Mouse (Mus musculus): Measurements from ENCODE around the gene Spata16. TPM values are rescaled to one million over a fixed set of nuclear protein-coding genes. Genes with fewer than 3 reads are reported as not detected.
"Not testable (repeated sequence)": the region's sequence is repeated elsewhere in the genome, so short reads cannot be mapped to it uniquely, and the experiment has no call there.

The Spata16 gene
- not detected in 2 replicates for polyA plus RNA-seq (2012; ENCODE audit: insufficient read depth, insufficient read length, missing spikeins)

DNA sequence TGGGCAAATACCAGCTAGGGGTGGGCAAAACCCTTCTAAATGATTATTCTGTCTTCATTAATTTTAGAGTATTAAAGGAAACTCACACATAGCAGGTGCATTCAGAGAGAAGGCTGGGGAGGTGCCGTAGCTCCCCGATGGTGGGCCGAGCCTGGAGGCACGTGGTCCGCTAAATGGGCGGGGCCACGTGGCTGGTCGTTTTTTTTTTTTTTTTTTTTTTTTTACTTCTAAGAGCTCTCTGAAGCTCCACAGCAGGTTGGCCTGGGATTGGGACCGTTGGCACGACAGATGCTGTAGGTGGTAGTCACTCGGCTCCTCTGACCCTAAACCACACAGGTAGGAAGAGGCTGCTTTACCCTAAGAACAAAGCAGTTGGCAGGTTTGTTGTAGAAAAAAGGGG lies at the start of gene Spata16:
Gene Spata16 (plus strand): TSS at position 219 of the 400 bp plus-strand sequence.
- Histone ChIP-seq H3K4me3 (ENCODE audit: insufficient read depth, low read depth, low read length) (no peak within 1 kb of the TSS), H3K4me1 (ENCODE audit: control insufficient read depth, insufficient read depth, insufficient read length, low read length) (no peaks in the 10 kb centered on the region), H3K27ac (replicated peaks; ENCODE audit: low read depth, low read length) (no peak within 1 kb of the TSS)

DNA sequence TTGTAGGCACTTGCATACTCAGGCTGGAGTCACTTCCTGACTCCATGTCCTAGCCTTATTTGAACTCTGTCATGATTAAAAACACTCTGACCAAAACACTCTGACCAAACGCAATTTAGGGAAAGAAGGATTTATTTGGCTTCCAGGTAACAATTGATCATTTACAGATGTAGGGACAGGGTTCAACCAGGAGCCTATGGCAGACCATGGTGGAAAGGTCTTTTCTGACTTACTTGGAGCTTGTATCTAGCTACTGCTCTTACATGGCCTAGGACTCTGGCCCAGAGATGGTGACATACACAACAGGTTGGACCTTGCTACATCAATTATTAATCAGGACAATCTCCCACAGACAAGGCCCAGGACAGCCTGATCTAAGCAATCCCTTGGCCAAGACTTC lies 32.6 kb upstream of the Spata16 start:
- no peak overlapping the region for H3K4me3 ChIP-seq (ENCODE audit: insufficient read depth, low read depth, low read length)
- no peaks in the 10 kb centered on the region for H3K4me1 ChIP-seq (ENCODE audit: control insufficient read depth, insufficient read depth, insufficient read length, low read length)
- H3K27ac ChIP-seq (replicated peaks; ENCODE audit: low read depth, low read length) = no peak overlapping the region

DNA sequence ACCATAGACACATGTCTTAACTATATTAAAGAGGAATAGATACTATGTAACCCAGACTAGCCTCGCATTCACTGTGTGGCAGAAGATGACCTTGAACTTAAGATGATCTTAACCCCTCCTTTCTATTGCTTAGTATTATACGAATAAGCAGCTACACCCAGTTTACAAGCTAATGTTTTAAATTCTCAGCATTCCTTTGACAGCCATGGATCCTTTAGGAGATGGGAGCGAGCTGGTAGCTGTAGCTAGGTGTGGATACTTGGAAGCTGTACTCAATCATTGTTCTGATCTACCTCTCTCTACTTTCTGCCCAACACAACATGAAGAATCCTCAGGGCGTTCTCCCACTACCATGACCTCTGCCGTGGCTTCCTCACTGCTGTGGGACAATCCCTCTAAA lies 28.9 kb upstream of the Spata16 start:
- Histone ChIP-seq H3K4me3 (ENCODE audit: insufficient read depth, low read depth, low read length) (no peak overlapping the region), H3K4me1 (ENCODE audit: control insufficient read depth, insufficient read depth, insufficient read length, low read length) (no peaks in the 10 kb centered on the region), H3K27ac (replicated peaks; ENCODE audit: low read depth, low read length) (no peak overlapping the region)

DNA sequence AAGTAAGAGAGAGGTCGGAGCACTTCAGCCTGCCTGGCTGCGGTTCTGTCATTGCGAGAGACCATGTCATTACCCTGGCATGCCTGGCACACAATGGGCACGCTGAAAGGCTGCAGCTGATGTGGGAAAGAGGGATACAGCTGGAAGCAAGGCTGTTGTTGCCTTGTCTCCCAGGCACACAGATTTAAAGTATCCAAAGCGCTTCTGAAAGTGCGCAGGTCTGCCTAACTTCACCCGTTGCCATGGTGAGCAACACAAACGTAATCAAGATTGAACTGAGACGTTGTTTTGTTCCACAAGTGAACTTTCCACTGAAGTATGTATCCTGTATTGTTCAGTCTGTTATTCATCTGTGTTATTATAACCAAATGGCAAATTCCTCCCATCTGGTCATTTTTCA lies 1.8 kb downstream of the Spata16 start:
- Histone ChIP-seq H3K27ac (replicated peaks; ENCODE audit: low read depth, low read length) (no peak overlapping the region), H3K4me3 (ENCODE audit: insufficient read depth, low read depth, low read length) (no peak overlapping the region), H3K4me1 (ENCODE audit: control insufficient read depth, insufficient read depth, insufficient read length, low read length) (no peaks in the 10 kb centered on the region)

DNA sequence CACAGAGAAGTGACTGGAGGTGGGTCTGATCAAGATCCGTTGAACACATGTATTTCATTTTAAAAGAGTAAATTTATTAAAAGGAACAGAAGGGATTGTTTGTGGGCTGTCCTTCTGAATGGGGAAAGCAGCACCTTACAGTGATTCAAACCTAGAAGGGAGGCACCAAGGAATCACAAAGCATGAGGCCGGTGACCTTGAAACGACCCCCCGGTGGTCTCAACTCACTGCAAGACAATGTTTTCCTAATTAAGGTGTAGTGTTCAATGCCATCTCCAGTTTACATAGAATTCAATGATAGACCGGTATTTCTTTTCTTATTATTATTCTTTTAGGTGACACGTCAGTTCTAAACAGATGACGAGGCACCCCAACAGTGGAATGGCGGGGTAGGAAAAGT lies 2.4 kb downstream of the Spata16 start:
- H3K4me3 ChIP-seq (ENCODE audit: insufficient read depth, low read depth, low read length) = no peak overlapping the region
- no peaks in the 10 kb centered on the region for H3K4me1 ChIP-seq (ENCODE audit: control insufficient read depth, insufficient read depth, insufficient read length, low read length)
- no peak overlapping the region for H3K27ac ChIP-seq (replicated peaks; ENCODE audit: low read depth, low read length)

DNA sequence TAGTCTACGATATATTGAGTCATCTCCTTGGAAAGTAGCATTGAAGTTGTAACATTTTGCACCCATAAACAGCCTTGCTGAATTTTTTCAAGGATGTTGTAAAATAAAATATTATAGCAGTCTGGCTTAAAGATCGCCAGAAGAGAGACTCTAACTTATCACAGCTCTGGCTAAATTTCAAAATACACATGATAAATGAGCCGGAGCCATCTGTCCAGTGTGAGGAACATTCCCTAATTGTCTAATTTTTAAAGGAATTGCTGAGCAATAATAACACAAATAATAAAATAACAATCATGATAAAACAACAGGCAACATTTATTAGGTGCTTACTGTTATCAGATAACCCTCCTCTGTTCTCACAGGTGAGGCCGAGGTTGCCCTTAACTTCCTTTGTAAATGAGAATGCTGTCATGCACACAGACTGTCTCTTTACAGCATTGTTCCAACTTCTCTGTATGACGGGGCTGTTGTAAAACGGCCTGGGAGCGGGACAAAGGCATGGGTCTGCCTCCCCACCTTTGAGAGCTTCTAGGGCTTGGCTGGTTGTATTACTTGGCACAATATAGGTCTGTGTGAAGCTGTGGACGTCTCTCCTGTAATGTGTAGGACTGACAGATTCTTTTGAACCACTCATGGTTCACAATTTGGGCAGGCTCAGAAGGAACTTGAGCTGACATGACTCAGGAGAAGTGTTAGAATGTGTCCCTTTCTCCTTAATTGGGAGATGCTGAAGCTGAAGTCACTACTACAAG lies 3.1 kb downstream of the Spata16 start:
- Histone ChIP-seq H3K27ac (replicated peaks; ENCODE audit: low read depth, low read length) (no peak overlapping the region), H3K4me1 (ENCODE audit: control insufficient read depth, insufficient read depth, insufficient read length, low read length) (no peaks in the 10 kb centered on the region), H3K4me3 (ENCODE audit: insufficient read depth, low read depth, low read length) (no peak overlapping the region)

DNA sequence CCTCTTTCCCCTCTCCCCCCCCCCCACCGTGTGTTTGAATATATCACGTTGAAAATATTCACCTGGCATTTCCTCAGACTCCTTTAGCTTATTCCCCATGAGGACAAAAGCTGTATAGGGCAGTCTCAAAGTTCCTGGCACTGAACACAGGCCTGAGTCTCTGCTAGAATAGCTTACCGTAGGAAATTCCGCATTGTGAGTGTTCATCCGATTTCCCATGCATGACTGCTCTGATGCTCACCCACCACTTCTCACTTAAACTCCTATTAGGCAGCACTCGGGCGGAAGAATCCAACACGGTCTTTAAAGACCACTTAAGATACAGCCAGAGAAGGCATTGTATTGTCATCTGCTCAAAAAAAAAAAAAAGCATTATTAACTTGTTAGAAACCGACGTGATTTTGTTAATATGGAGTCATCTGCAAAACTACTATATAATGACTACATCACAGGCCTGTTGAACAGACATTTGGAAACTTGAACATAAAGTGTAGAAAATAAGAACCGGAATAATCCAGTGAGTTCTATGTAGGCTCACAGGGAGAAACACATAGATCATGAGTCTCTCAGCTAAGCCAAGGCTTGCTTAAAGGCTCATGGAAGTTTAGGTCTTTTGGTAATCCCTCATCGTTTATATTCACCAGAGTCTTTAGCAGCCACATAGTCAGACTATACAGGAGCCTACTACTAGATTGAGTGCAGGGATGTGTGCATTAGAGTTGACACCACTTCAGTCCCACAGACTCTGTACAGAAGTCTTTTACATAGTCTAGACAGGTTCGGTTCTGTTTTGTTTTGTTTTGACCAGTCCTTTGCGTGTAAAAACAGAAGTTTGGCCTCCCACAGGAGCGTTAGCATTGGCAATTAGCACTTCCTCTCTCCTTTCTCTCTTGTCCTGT lies 4.2 kb downstream of the Spata16 start:
- Histone ChIP-seq H3K4me1 (ENCODE audit: control insufficient read depth, insufficient read depth, insufficient read length, low read length) (no peaks in the 10 kb centered on the region), H3K4me3 (ENCODE audit: insufficient read depth, low read depth, low read length) (no peak overlapping the region), H3K27ac (replicated peaks; ENCODE audit: low read depth, low read length) (no peak overlapping the region)

- Histone ChIP-seq H3K4me1 (ENCODE audit: control insufficient read depth, insufficient read depth, insufficient read length, low read length) (no peaks in the 10 kb centered on the region), H3K4me3 (ENCODE audit: insufficient read depth, low read depth, low read length) (no peak overlapping the region), H3K27ac (replicated peaks; ENCODE audit: low read depth, low read length) (no peak overlapping the region)
Observed at GRCm38 (mm10) chr3:26644136-26644535, 6.7 kb downstream of the Spata16 start.

GRCm38 (mm10) chr3:26646834-26647233 lies 9.4 kb downstream of the Spata16 start:
- Histone ChIP-seq H3K4me3 (ENCODE audit: insufficient read depth, low read depth, low read length) (no peak overlapping the region), H3K4me1 (ENCODE audit: control insufficient read depth, insufficient read depth, insufficient read length, low read length) (no peaks in the 10 kb centered on the region), H3K27ac (replicated peaks; ENCODE audit: low read depth, low read length) (no peak overlapping the region)

DNA sequence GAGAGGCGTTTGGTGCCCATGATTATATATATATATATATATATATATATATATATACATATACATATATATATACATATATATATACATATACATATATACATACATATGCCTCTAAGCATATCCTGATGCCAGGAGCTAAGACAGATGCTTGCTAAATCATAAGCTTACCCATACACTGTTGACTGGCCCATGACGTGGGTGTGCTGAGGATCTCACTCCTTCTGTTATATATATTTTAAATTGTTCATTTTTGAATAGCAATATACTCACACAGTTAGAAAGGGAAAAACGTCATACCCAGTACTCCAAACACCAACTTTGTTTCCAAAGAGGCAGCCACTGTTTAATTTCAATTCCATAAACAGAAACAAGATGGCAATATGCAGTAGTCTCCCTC lies 48.4 kb downstream of the Spata16 start:
- Histone ChIP-seq H3K4me3 (ENCODE audit: insufficient read depth, low read depth, low read length) (no peak overlapping the region), H3K4me1 (ENCODE audit: control insufficient read depth, insufficient read depth, insufficient read length, low read length) (no peaks in the 10 kb centered on the region), H3K27ac (replicated peaks; ENCODE audit: low read depth, low read length) (no peak overlapping the region)

DNA sequence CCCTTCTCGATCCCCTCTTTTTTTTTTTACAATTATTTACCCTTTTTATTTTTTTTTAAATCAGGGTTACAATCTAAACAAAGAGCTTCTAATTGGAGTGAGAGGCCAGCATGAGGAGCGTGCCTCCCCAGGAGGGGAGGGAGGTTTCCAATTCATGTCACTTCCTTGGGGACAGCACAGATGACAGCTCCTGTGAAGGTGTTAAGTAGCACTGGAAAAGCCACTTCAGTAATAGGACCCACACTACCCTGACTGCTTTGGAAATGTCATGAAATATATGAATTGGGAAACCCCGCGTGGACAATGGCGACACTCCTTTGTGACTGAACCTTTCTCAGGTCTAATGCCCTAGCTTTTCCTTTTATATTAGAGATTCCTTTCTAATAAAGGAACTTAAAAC lies 72.1 kb downstream of the Spata16 start:
- H3K4me1 ChIP-seq (ENCODE audit: control insufficient read depth, insufficient read depth, insufficient read length, low read length); H3K4me3 ChIP-seq (ENCODE audit: insufficient read depth, low read depth, low read length); H3K27ac ChIP-seq (replicated peaks; ENCODE audit: low read depth, low read length): not testable (repeated sequence)

DNA sequence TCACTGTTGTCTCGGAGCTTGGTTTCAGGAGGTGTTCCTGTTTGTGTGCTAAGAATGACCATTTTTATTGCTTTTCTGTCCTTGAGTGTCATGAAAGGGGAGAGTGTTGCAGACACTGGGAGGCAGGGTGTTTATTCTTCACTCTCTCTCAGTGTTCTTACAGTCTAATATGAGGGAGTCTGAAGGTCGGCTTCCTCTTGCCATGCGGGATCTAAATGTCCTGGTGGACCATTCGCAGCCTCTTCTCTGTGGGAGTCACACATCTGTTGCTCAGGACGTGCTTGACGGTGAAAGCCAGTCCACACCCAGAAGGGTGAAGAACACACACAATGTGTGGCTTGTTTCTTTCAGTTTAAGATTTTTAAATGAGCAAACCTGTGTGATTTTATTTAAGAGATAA lies 90.1 kb downstream of the Spata16 start:
- H3K4me3 ChIP-seq (ENCODE audit: insufficient read depth, low read depth, low read length) = no peak overlapping the region
- no peaks in the 10 kb centered on the region for H3K4me1 ChIP-seq (ENCODE audit: control insufficient read depth, insufficient read depth, insufficient read length, low read length)
- no peak overlapping the region for H3K27ac ChIP-seq (replicated peaks; ENCODE audit: low read depth, low read length)

DNA sequence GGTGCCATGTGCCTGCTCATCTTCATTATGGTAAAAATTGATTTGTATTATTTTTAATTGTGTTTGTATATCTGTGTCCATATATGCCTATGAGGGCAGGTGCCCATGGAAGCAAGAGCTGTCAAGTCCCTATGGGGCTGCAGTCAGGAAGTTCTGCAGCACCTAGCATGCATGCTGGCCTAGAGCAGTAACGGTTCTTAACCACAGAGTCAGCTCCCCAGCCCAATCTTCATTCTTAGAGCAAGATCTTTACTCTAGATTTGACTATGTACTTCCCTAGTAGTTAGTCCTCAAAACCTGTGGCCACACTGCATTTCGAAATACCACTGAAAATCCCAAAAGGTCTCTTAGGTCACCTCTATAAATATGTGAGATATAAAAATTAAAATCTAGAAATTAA lies 113.1 kb downstream of the Spata16 start:
- no peaks in the 10 kb centered on the region for H3K4me1 ChIP-seq (ENCODE audit: control insufficient read depth, insufficient read depth, insufficient read length, low read length)
- H3K27ac ChIP-seq (replicated peaks; ENCODE audit: low read depth, low read length) = no peak overlapping the region
- no peak overlapping the region for H3K4me3 ChIP-seq (ENCODE audit: insufficient read depth, low read depth, low read length)

- Histone ChIP-seq H3K4me1 (ENCODE audit: control insufficient read depth, insufficient read depth, insufficient read length, low read length) (no peaks in the 10 kb centered on the region), H3K4me3 (ENCODE audit: insufficient read depth, low read depth, low read length) (no peak overlapping the region), H3K27ac (replicated peaks; ENCODE audit: low read depth, low read length) (no peak overlapping the region)
Observed at GRCm38 (mm10) chr3:26752441-26752840, 115.0 kb downstream of the Spata16 start.

- Histone ChIP-seq H3K27ac (replicated peaks; ENCODE audit: low read depth, low read length) (no peak overlapping the region), H3K4me3 (ENCODE audit: insufficient read depth, low read depth, low read length) (no peak overlapping the region), H3K4me1 (ENCODE audit: control insufficient read depth, insufficient read depth, insufficient read length, low read length) (no peaks in the 10 kb centered on the region)
Observed at GRCm38 (mm10) chr3:26793334-26794101, 156.1 kb downstream of the Spata16 start.

Measured in brown adipose tissue, adult 24 weeks (tissue).